Mouse (Mus musculus): ENCODE results near the gene Rps6kl1.

GRCm38 (mm10) chr12:85145630-85146029 is 5.4 kb downstream of the Rps6kl1 start:
- TF ChIP-seq CTCF (IDR thresholded peaks at IDR 0.05; ENCODE audit: insufficient read depth, low read length) (no peak), POLR2A (IDR thresholded peaks at IDR 0.05; ENCODE audit: borderline replicate concordance, extremely low read depth, low read depth, low read length) (no peak)

Measured in lung, adult 2 months (tissue).